In the genomic region with DNA sequence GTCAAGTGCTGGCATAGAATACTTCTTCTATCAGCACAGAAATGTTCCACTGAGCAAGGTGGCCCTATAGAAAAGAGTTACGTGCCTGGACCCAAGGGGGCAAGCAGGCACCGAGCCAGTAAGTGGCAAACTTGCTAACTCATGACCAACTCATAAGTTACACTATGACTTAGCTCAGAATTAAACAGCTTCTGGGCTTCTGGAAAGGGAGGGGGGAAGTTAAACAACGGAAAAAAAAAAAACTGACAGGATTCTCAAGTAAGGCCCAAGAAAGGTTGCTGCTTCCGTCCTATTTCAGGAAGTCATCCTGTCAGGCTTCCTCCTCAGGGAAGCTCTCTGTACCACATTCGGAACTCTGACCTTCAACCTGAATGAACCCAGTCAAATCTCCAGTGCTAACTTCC, we compare ENCODE assay signal across 14 mouse cellular contexts. TPM values are rescaled to one million over a fixed set of nuclear protein-coding genes. Genes with fewer than 3 reads are reported as not detected.
A peak's percentile ranks its signal among the peaks of the same experiment; 100 is the strongest.
DNase-seq lines count a peak whose midpoint lies in the region; ATAC-seq and TF ChIP-seq lines count a peak whose summit lies in the region.
"Had no signal": no experiment of that assay in that cellular context is flagged by ENCODE, and none has a peak within 500 bp of the region (broad histone marks: within the 10 kb centered on the region; RNA-seq: fewer than 3 reads in every experiment).

No protein-coding gene starts in this region.

- no peaks in the 10 kb centered on the region for H3K36me3 ChIP-seq in lung, embryonic 14.5 days (ENCODE audit: insufficient read depth)
- peaks cover 4 to 37% of the 10 kb centered on the region in 2 experiments; a peak in 3 of 4 replicates for H3K36me3 ChIP-seq in MEL (ENCODE audit: control insufficient read depth in 1 of 2, insufficient read depth in 2 of 2, low read length in 2 of 2)
- peaks cover 59% of the 10 kb centered on the region for H3K36me3 ChIP-seq in megakaryocyte, embryonic 14.5 days (replicated peaks; ENCODE audit: low read length)
- H3K36me3 ChIP-seq: limb, embryonic 10.5 days had no signal

- no peak for TF ChIP-seq CTCF in lung, embryonic 14.5 days (IDR thresholded peaks at IDR 0.05; ENCODE audit: low read depth)
- TF ChIP-seq CTCF in MEL (IDR thresholded peaks at IDR 0.05 in 2 of 3, conservative IDR thresholded peaks at IDR 0.05 in 1 of 3; ENCODE audit: control insufficient read depth in 1 of 3, insufficient read depth in 1 of 3, low read depth in 2 of 3, low read length in 3 of 3, poor library complexity in 1 of 3, severe bottlenecking in 1 of 3): no peak

- ATAC-seq in lung, embryonic 14.5 days (ENCODE audit: insufficient read depth): no peak
- ATAC-seq in hematopoietic stem cell, adult 5-6 weeks (replicated peaks in 1 of 2; ENCODE audit: insufficient read depth in 1 of 2, low FRiP score in 2 of 2, low TSS enrichment in 1 of 2, low read depth in 1 of 2, poor library complexity in 2 of 2, severe bottlenecking in 2 of 2): peak; percentile 57 to 72

- H3K4me3 ChIP-seq in lung, embryonic 14.5 days (ENCODE audit: low read depth, low read length): no peak overlapping the region
- no peak overlapping the region for H3K4me3 ChIP-seq in MEL (ENCODE audit: control insufficient read depth in 1 of 2, insufficient read depth in 1 of 2, low read depth in 2 of 2, low read length in 2 of 2)
- H3K4me3 ChIP-seq in megakaryocyte, embryonic 14.5 days (replicated peaks): peak overlapping the region; percentile 83
- H3K4me3 ChIP-seq: limb, embryonic 10.5 days had no signal

- H3K4me1 ChIP-seq in lung, embryonic 14.5 days (ENCODE audit: insufficient read depth): peaks cover 3% of the 10 kb centered on the region; the same call in 1 of the 2 replicates
- H3K4me1 ChIP-seq in MEL (ENCODE audit: control insufficient read depth in 1 of 2, insufficient read depth in 2 of 2, low read length in 2 of 2): peaks cover 26 to 39% of the 10 kb centered on the region in 2 experiments
- peaks cover 98% of the 10 kb centered on the region for H3K4me1 ChIP-seq in megakaryocyte, embryonic 14.5 days

- no peaks in the 10 kb centered on the region for H3K9me3 ChIP-seq in lung, embryonic 14.5 days (ENCODE audit: low read depth, low read length)
- no peaks in the 10 kb centered on the region for H3K9me3 ChIP-seq in MEL (replicated peaks; ENCODE audit: insufficient read depth, low read length)
- no peaks in the 10 kb centered on the region for H3K9me3 ChIP-seq in megakaryocyte, embryonic 14.5 days
- H3K9me3 ChIP-seq: limb, embryonic 10.5 days had no signal

- 60% methylated on average over 5 of the region's 5 CpGs for WGBS in lung, embryonic 14.5 days

- H3K27ac ChIP-seq in lung, embryonic 14.5 days (ENCODE audit: low read depth): peak overlapping the region; percentile 50; the same call in 1 of the 2 replicates
- H3K27ac ChIP-seq in MEL (ENCODE audit: control insufficient read depth, low read depth, low read length): no peak overlapping the region; the same call in 1 of the 2 replicates
- H3K27ac ChIP-seq: kidney, postnatal 0 days; limb, embryonic 10.5 days had no signal

- intact Hi-C loops in gastrocnemius, postnatal 36 days (cut with DNase I): no loop called here

- H3K9ac ChIP-seq in lung, embryonic 14.5 days: no peak overlapping the region
- no peak overlapping the region for H3K9ac ChIP-seq in MEL (ENCODE audit: control insufficient read depth, low read depth, low read length, poor library complexity, severe bottlenecking)

- TF ChIP-seq EP300 in MEL (IDR thresholded peaks at IDR 0.05; ENCODE audit: low read depth in 1 of 2, low read length in 2 of 2): 0 out of 4 replicates have a peak, but pooled peaks of 1 of the 2 experiments have one; percentile 11

- TF ChIP-seq POLR2A in MEL (IDR thresholded peaks at IDR 0.05; ENCODE audit: control insufficient read depth in 1 of 2, insufficient read depth in 1 of 2, low read depth in 1 of 2, low read length in 2 of 2, poor library complexity in 1 of 2): no peak

- H3K4me2 ChIP-seq in lung, embryonic 14.5 days: no peak overlapping the region
- H3K4me2 ChIP-seq: midbrain, embryonic 11.5 days had no signal

- H3K27me3 ChIP-seq in lung, embryonic 14.5 days (ENCODE audit: insufficient read depth, low read length): no peaks in the 10 kb centered on the region
- no peaks in the 10 kb centered on the region for H3K27me3 ChIP-seq in MEL (ENCODE audit: control insufficient read depth in 1 of 2, insufficient read depth in 2 of 2, low read length in 2 of 2)
- H3K27me3 ChIP-seq in megakaryocyte, embryonic 14.5 days (replicated peaks): no peaks in the 10 kb centered on the region

- H3K79me2 ChIP-seq in MEL (ENCODE audit: control insufficient read depth, insufficient read depth, low read length, poor library complexity): no peaks in the 10 kb centered on the region

- DNase-seq in lung, embryonic 14.5 days: peak; percentile 37
- no peak for DNase-seq in lung, postnatal 14 days
- DNase-seq in MEL (ENCODE audit: low read depth, low spot score): peak; percentile 28
- DNase-seq in gastrocnemius, postnatal 36 days: no peak
- no peak for DNase-seq in adrenal gland, adult 8-10 months
- DNase-seq: cerebellum, adult 8-10 months; heart, postnatal 36 days; right cerebral cortex, adult 18-20 months; thymus, adult 2 months had no signal

- TF ChIP-seq RAD21 in MEL (IDR thresholded peaks at IDR 0.05; ENCODE audit: low read depth, low read length): no peak

TF ChIP-seq in MEL, 35 proteins besides CTCF, POLR2A, EP300 and RAD21:
- TF ChIP-seq TBP (IDR thresholded peaks at IDR 0.05; ENCODE audit: low read depth, low read length): no peak
- no peak for TF ChIP-seq UBTF (IDR thresholded peaks at IDR 0.05; ENCODE audit: borderline replicate concordance, insufficient read depth, low read depth, low read length)
- no peak for TF ChIP-seq TAL1 (IDR thresholded peaks at IDR 0.05; ENCODE audit: low read length)
- TF ChIP-seq GATA1 (IDR thresholded peaks at IDR 0.05; ENCODE audit: low read depth, low read length): no peak
- no peak for TF ChIP-seq GABPA (IDR thresholded peaks at IDR 0.05; ENCODE audit: low read depth, low read length)
- peak; percentile 77 for TF ChIP-seq ZNF384 (IDR thresholded peaks at IDR 0.05; ENCODE audit: low read depth, low read length)
- TF ChIP-seq MAZ (IDR thresholded peaks at IDR 0.05; ENCODE audit: low read depth, low read length): no peak
- 0 out of 2 replicates have a peak, but pooled peaks have one; percentile 7 for TF ChIP-seq ETS1 (IDR thresholded peaks at IDR 0.05; ENCODE audit: low read depth, low read length)

RNA-seq across cellular contexts. Expression of gene Plxnc1, which starts 31.3 kb away (rescaled TPM):
- polyA plus RNA-seq in lung, embryonic 14.5 days (2014; fragmentation: Nextera tagmentation; extraction: Ambion mirVana): 10.9 and 11.7 TPM in 2 replicates
- 16.4 and 30.1 TPM in 2 replicates for total RNA-seq in MEL (2012; rRNA removed)
- 10 to 100 TPM in 1 of 2 experiments, not detected in 1; 15.1 TPM for polyA plus RNA-seq in MEL (2012; ENCODE audit: insufficient read depth in 1 of 2, insufficient read length in 2 of 2, low read depth in 1 of 2, low replicate concordance in 2 of 2, missing spikeins in 1 of 2)
- total RNA-seq in hematopoietic stem cell, adult 5-6 weeks (2017): 45.8 and 63.6 TPM in 2 replicates
- 3.7 and 6.1 TPM in 2 replicates for polyA plus RNA-seq in megakaryocyte, embryonic 14.5 days (2012; ENCODE audit: insufficient read depth, low replicate concordance)
- under 1 TPM; 0.56 to 0.62 TPM for total RNA-seq in gastrocnemius, postnatal 36 days (2021)
- 10 to 100 TPM in 2 of 4 experiments, 1 to 10 TPM in 2; 1.5 to 30.4 (median 13.9) TPM for total RNA-seq in adrenal gland, adult 8-10 months (2022)

Comparison
In these comparisons a context has a peak if more than half of its experiments do, and no peak if none do; other contexts are left out.
1. DNase-seq: peak in lung, embryonic 14.5 days (single experiment) and MEL (single experiment); none in lung, postnatal 14 days (single experiment), gastrocnemius, postnatal 36 days (0 of 2) and adrenal gland, adult 8-10 months (single experiment).